In genomic region chr7:49586530-49587120, GRCm38 (mm10) we compare ENCODE assay signal across 15 mouse cellular contexts. TPM values are rescaled to one million over a fixed set of nuclear protein-coding genes. Genes with fewer than 3 reads are reported as not detected.
"Had no signal": no experiment of that assay in that cellular context is flagged by ENCODE, and none has a peak within 500 bp of the region (broad histone marks: within the 10 kb centered on the region; RNA-seq: fewer than 3 reads in every experiment).

No protein-coding gene starts in this region.

- DNase-seq: kidney, adult 2 months; kidney, postnatal 36 days; layer of hippocampus, adult 9-11 months; layer of hippocampus, postnatal 36 days; lung, postnatal 36 days; right cerebral cortex, postnatal 14 days; thymus, postnatal 4 days had no signal

- ATAC-seq: midbrain, embryonic 13.5 days had no signal

- H3K9me3 ChIP-seq: limb, embryonic 13.5 days; liver, embryonic 15.5 days; lung, embryonic 15.5 days; midbrain, embryonic 13.5 days had no signal

- H3K4me2 ChIP-seq: limb, embryonic 13.5 days; liver, embryonic 11.5 days; liver, embryonic 15.5 days; lung, embryonic 15.5 days; midbrain, embryonic 13.5 days had no signal

- H3K27ac ChIP-seq: limb, embryonic 13.5 days; liver, embryonic 15.5 days; lung, embryonic 15.5 days; midbrain, embryonic 13.5 days; stomach, postnatal 0 days had no signal

- H3K4me3 ChIP-seq: limb, embryonic 13.5 days; liver, embryonic 15.5 days; lung, embryonic 15.5 days; midbrain, embryonic 13.5 days had no signal

- H3K9ac ChIP-seq: limb, embryonic 13.5 days; liver, embryonic 15.5 days; lung, embryonic 15.5 days; midbrain, embryonic 13.5 days had no signal

- H3K27me3 ChIP-seq: limb, embryonic 13.5 days; liver, embryonic 15.5 days; lung, embryonic 15.5 days; midbrain, embryonic 13.5 days had no signal

- H3K4me1 ChIP-seq: liver, embryonic 15.5 days; midbrain, embryonic 13.5 days had no signal

RNA-seq across cellular contexts. Expression of gene Dbx1, which starts 50.0 kb away (rescaled TPM):
- polyA plus RNA-seq: kidney, adult 2 months; kidney, embryonic 16.5 days; liver, embryonic 11.5 days; lung, embryonic 15.5 days; small intestine, adult 2 months; stomach, postnatal 0 days had no signal
